Mouse (Mus musculus) hindlimb bud, embryonic 11.5 days (tissue): ENCODE results near the gene Atf2.
"Not testable (repeated sequence)": the region's sequence is repeated elsewhere in the genome, so short reads cannot be mapped to it uniquely, and the experiment has no call there.

Experiments used
- DNase-seq: peaks from one replicate; pipeline ENCODE4 v3.0.0-alpha.2; 2012; ENCODE audit warnings: low read depth, low spot score; ENCODE audit errors: extremely low spot score

Atf2 gene

DNA sequence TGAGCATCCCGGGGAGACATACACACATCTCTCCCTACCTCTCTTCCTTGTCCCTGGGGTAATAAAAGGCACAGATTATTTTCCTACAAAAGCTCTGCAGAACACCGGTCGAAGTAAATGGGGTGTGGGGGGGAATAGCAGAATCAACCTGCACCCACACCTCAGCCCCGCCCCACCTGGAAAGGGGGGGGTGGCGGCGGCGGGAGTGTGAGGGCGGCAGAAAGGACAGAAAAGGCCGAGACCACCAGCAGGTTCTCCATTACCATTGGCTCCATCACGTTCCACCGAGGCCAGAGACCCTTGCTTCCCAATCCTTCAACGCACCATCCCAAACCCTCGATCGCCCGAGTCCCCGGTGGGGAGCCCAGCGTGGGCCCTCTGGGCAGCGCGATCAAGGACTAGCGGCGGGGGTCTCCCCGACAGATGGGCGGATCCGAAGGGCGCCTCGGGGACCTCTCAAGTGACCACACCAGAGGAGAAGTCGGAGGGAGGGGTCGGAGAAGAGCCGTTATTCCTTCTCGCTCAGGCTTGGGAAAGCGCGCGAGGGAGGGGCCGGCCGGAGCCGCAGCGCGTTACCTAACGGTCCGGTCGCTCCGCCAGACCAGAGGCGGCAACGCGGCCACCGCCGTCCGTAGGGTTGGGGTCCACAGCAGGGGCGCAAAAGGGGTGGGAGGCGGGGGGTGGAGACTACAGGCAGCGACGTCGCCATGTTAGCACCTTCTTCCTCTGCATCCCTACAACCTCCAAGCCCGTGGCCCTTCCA is 557 bp downstream of the Atf2 start:
- no peak for DNase-seq

DNA sequence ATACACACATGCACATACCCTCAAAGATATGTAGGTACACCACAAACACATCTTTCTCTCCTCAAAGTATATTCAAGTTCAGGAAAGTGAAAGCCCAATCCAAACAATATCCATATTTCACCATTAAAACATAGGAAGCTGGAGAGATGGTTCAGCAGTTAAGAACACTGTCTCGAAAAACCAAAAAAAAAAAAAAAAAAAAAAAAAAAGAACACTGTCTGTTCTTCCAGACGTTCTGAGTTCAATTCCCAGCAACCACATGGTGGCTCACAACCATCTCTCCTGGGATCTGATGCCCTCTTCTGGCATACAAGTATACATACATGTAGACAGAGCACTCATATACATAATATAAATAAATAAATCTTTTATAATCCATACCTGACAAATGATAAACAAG is 6.4 kb downstream of the Atf2 start:
- DNase-seq = no peak

DNA sequence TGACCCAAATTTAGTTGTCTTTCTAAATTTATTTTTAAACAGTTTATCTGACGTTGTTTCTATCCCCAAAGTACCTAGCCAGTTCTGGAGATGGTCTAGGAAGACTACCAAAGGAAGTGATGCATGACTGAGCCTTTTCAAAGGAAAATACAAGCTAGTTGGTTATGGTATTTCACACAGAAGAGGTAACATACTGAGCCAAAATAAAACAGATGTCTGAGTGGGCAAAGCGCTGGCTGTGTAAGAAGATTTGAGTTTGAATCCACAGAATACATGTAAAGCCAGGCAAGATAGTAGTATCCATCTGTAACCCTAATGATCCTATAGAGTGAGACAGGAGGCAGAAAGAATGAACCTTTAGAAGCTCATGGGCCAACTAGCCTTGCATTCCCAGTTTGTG is 14.5 kb downstream of the Atf2 start:
- DNase-seq = no peak

DNA sequence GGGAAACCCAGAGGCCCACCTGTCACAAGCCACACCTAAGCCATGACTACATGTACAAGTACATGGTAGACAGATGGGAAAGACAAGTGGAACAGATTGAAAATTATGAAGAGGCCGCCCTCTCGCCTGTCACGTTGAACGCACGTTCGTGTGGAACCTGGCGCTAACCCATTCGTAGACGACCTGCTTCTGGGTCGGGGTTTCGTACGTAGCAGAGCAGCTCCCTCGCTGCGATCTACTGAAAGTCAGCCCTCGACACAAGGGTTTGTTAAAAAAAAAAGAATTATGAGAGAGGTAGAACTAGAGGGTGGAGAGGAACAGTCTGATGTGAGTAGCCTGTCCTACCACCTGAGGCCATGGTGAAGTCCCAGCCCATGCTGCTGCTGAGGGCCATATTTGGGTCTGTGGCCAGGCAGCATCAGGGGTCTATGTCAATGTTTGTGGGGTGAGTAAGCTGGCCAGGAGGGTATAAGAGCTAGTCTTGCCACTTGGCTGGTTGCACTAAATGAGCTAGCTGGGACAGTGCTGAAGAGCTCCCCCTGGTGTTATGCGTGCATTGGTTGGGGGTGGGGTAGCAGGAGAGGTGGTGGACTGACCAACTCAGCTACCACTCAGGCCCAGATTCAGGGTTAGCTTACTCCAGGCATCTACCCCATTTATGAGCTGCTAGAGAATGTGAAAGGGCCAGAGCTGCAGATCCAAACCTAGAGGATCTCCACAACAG is 24.5 kb downstream of the Atf2 start:
- no peak for DNase-seq

DNA sequence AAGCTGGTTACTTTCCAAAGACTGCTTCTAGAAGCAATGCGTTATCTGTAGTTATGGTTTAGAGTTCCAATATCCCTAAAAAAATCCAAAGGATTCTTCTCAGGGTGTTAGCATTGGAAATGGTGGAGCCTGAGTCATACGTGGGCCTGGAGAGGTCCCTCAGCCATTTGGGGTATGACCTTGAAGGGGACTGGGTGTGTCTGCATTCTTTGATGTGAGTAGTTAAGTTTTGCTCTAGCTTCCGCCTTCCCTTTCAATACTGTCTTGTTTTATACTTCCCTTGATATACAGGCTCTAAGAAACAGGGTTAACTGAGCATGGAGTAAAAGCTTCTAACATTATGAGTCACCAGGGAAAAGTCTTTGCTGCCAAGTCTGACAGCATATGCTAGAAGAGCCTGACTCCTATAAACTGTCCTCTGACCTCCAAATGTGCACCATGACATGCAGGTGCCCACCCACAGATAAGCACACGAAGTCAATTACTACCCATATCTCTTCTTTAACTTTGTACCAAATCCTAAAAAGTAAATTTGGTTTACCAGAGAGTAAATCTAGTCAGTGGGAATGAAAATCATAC is 32.3 kb downstream of the Atf2 start:
- DNase-seq = no peak

GRCm38 (mm10) chr2:73857352-73857751 is 35.1 kb downstream of the Atf2 start:
- no peak for DNase-seq

GRCm38 (mm10) chr2:73856246-73856645 is 36.2 kb downstream of the Atf2 start:
- DNase-seq = no peak

- no peak for DNase-seq
Observed at GRCm38 (mm10) chr2:73834406-73835015, 57.9 kb downstream of the Atf2 start.

- no peak for DNase-seq
Observed at GRCm38 (mm10) chr2:73833284-73833683, 59.2 kb downstream of the Atf2 start.

DNA sequence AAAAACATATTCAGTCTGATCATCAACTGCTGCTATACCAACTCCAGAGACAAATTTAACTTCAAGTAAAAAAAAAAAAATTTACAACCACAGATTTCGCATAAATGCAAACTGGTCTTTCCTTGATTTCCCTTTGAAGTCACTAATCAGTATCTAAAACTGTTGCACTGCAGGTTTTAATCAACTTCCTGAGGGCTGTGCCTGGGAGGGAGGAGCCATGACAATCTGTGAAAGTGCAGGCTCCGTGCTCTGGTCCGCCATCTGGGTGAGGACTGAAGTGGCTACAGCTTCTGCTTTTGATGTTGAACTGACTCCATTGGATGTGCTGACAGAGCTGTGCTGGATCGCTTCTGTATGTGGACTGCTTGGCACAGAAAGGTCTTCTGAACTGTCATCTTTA is 73.7 kb downstream of the Atf2 start:
- no peak for DNase-seq

DNA sequence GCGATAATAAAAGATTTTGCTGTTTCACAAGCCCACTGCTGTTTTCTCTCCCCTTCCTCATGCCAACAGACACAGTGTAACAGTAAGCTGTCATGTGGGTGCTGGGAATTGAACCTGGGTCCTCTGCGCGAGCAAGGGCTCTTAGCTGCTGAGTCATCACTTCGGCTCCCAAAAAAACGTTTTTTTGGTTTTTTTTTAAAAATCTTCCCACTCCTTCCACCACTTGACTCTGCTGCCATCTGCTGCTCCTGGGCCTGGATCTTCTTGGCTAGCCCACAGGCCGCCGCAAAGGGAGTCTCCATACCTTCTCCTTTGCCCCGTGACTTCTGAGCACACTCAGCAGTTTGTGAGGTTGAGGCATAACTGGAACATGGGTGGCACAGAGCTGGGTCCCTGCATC is 84.8 kb downstream of the Atf2 start:
- no peak for DNase-seq

- DNase-seq = not testable (repeated sequence)
Observed at GRCm38 (mm10) chr2:73800127-73800526, 92.3 kb downstream of the Atf2 start.

DNA sequence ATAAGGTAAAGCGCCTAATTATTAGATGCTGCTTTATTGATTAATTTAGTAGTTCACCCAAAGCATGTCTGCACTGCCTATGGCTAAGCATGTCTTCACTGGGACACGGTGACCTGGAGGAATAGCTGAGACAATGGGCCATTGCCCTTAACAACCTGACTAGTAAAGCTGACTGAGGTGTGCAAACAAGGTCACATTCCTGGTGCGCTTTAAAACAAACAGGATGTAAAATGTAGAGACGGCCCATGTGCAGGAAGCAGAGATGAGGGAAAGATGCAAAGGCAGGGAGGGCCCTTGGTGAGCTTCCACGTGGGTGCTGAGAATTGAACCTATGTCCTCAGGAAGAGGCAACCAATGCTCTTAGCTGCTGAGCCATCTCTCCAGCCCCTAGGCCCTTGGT is 93.7 kb downstream of the Atf2 start:
- no peak for DNase-seq

DNA sequence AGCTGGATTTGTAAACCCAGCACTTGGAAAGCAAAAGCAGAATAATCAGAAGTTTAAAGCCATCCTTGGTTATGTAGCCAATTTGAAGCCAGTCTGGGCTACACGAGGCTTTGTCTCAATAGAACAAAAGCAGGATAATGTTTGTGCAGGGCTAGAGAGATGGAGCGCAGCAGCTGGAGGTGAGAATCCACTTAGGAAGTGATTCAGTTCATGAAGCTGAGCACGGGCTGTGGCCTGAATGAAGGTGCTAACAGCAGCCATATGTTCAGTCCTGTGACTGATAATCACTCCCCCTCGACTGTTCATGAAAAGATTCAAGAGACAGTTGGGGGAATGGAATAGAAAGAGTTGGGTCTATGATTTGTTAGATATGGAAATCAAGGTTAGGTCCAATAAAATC is 94.3 kb downstream of the Atf2 start:
- DNase-seq = no peak

DNA sequence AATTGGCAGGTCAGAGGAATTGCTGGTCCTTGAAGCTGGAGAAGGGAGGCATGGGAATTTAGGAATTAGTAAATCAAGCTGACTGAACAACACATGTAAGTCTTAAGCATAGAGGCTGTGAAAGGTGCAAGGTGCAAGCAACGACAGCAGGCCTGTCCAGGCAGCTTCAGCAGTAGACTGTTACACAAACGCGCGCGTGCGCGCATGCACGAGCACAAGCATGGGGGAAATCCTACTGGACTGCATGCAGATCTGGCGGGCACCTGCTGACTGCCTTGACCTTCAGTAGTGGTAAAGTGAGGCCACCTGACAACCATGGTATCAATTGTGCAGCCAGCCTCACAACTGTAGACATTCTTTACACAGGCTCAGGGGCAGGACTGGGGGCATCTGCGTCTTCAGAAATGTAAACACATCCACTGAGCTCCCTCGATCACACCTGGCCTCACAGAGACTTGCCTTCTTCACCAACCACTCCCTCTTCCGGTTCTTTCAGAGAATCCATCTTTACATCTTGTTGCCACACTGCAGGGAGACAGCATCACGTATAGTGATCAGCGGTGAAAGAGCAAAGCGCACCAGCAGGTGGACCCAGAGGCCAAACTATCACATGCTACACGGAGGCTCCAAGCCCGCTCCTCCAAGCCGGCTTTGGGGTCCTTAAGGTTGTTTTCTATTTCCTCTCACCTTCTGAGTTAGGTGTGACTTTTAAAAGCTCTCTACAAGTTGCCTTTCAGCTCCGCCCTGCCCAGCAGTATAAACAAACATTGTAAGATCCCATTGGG is 100.4 kb downstream of the Atf2 start:
- no peak for DNase-seq

DNA sequence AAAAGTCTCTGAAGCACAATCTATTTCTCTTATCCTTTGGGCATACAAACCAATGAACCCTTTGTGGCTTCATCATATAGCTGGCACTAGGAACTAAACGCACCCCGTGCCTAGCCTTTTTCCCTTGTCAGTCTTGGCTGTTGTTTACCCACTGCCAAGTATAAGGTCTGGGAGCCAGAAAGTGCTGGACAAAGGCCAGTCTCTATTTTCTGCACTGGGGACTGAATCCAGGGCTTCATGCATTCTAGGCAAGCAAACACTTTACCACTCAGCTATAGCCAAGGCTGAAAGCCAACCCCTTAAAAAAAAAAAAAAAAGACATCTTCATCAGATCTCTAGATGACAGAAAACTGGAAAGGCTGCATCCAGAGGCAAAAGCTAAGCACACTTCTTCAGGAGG is 102.1 kb downstream of the Atf2 start:
- no peak for DNase-seq

GRCm38 (mm10) chr2:73788395-73788794 is 104.0 kb downstream of the Atf2 start:
- DNase-seq = no peak

GRCm38 (mm10) chr2:73782371-73782905 is 110.0 kb downstream of the Atf2 start:
- no peak for DNase-seq

- no peak for DNase-seq
Observed at GRCm38 (mm10) chr2:73780321-73781010, 112.0 kb downstream of the Atf2 start.

DNA sequence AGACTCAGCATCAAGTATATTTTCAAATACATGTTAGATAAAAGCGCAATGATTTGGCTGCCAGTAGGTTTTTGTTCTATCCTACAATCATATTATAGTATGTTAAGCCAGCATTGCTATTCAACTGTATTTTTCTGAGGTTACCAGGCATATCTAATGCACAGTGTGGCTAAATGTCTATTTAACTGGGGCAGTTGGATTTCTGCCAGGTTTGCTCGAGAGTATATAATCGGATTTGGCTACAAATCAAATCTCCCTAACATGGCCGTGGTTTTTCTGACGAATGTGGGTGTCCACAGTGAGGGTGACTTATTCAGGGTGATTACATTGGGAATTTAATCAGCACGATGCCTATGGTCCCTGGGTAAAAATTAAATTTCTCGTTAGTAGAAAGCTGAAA is 112.6 kb downstream of the Atf2 start:
- no peak for DNase-seq
